Mouse (Mus musculus) megakaryocyte, embryonic 14.5 days (primary cell): ENCODE data around the gene Galntl6.

ENCODE experiments used
- FLI1 ChIP-seq: IDR thresholded peaks from 2 replicates; pipeline ENCODE4 v1.6.1; 2012; ENCODE audit warnings: low read length, inconsistent platforms, mixed read lengths
- GATA1 ChIP-seq: IDR thresholded peaks from 3 replicates; pipeline ENCODE4 v1.6.1; 2012; ENCODE audit warnings: mixed read lengths, low read length, inconsistent platforms, borderline replicate concordance

DNA sequence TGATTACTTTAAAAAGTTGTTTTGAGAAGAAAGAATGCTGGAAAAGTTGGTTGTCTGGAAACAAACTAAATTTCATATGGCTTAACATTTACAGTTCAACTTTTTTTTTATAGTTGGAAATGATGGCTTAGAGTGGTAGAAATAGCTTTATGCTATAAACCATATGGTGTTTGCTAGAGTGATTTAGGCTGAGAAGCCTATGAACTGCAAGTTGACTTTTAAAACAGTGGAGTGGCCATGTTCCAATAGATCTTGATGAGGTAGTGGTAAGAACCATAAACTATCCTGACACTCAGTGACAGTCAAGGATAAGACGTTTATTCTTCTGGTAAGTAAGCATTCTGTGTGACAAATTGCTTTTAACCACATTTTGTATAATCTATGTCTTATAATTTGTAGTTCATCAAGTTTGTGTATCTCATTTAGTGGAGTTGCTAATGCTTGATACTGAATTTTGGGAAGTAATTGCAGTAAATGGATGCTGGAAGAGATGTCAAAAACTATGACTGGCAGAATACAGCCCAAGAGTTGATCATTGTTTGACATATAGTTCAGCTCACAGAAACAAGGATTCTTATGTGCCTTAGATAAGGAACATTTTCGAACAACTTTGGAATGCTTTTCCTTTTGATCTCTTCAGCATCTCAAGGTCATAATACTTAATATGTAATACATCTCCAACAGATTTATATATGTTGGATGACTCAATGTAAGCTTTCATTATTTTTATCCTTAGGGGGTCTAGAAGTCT, 888.8 kb downstream of the Galntl6 start:
- no peak for TF ChIP-seq GATA1
- TF ChIP-seq FLI1: no peak
